21 mouse cellular contexts compared by ENCODE assay signal in the genomic region with DNA sequence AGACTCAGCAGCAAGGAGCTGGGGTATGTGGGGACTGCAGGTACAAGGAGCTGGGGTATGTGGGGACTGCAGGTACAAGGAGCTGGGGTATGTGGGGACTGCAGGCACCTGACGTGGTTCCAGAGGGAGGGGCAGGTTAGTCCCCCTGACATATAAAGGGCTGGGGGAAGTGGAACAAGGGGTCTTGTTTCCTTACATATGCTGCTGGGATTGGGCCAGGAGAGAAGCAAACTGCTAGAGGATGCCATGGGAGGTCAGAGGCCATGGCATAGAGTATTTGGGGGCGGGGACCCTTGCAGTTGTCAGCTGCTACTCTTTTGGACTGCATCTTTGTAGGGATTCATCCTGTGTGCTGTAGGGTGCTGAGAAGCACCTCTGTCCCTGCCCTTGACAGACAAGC. TPM values are rescaled to one million over a fixed set of nuclear protein-coding genes. Genes with fewer than 3 reads are reported as not detected.
DNase-seq lines count a peak whose midpoint lies in the region; ATAC-seq and TF ChIP-seq lines count a peak whose summit lies in the region.
"Had no signal": no experiment of that assay in that cellular context is flagged by ENCODE, and none has a peak within 500 bp of the region (broad histone marks: within the 10 kb centered on the region; RNA-seq: fewer than 3 reads in every experiment).

No protein-coding gene starts in this region.

- peaks cover 42% of the 10 kb centered on the region for H3K4me1 ChIP-seq in heart, embryonic 13.5 days
- peaks cover 40% of the 10 kb centered on the region for H3K4me1 ChIP-seq in midbrain, embryonic 12.5 days
- H3K4me1 ChIP-seq in midbrain, postnatal 0 days (ENCODE audit: insufficient read depth, low read length), result peaks cover 18% of the 10 kb centered on the region

- WGBS in heart, embryonic 13.5 days, result 86% methylated on average over 2 of the region's 2 CpGs
- 87% methylated on average over 2 of the region's 2 CpGs for WGBS in midbrain, embryonic 12.5 days
- WGBS in midbrain, postnatal 0 days, result 91% methylated on average over 2 of the region's 2 CpGs

- ATAC-seq in heart, embryonic 13.5 days (ENCODE audit: extremely low read depth, insufficient number of reproducible peaks, low FRiP score, low TSS enrichment), result no peak
- no peak for ATAC-seq in midbrain, embryonic 12.5 days (ENCODE audit: low FRiP score, low read depth)
- no peak for ATAC-seq in midbrain, postnatal 0 days (ENCODE audit: low FRiP score)

- DNase-seq in cerebellum, adult 9-10 months, result peak; percentile 54
- DNase-seq in cerebellum, adult 8-10 months, result no peak
- no peak for DNase-seq in heart, adult 9 months (ENCODE audit: low spot score in 2 of 2)
- no peak for DNase-seq in midbrain, postnatal 0 days (ENCODE audit: low spot score)
- no peak for DNase-seq in adrenal gland, postnatal 4 days (ENCODE audit: low spot score in 2 of 2)
- no peak for DNase-seq in left cerebral cortex, postnatal 36 days (ENCODE audit: low spot score in 2 of 2)
- DNase-seq: adrenal gland, adult 2 months; cerebellum, postnatal 25 days; embryo, embryonic 11 days; heart, adult 18-20 months; heart, postnatal 14 days; kidney, adult 18-20 months; layer of hippocampus, postnatal 36 days; lung, adult 2 months; thymus, postnatal 14 days had no signal

- no peaks in the 10 kb centered on the region for H3K9me3 ChIP-seq in heart, embryonic 13.5 days
- H3K9me3 ChIP-seq in midbrain, embryonic 12.5 days, result no peaks in the 10 kb centered on the region
- H3K9me3 ChIP-seq in midbrain, postnatal 0 days (ENCODE audit: low read length), result no peaks in the 10 kb centered on the region

- peaks cover 41% of the 10 kb centered on the region for H3K36me3 ChIP-seq in heart, embryonic 13.5 days
- H3K36me3 ChIP-seq in midbrain, embryonic 12.5 days, result peaks cover 45% of the 10 kb centered on the region
- H3K36me3 ChIP-seq in midbrain, postnatal 0 days (ENCODE audit: insufficient read depth, low read length), result peaks cover 23% of the 10 kb centered on the region

- no peak overlapping the region for H3K27ac ChIP-seq in heart, embryonic 13.5 days (replicated peaks)
- no peak overlapping the region for H3K27ac ChIP-seq in midbrain, embryonic 12.5 days (replicated peaks)
- H3K27ac ChIP-seq in midbrain, postnatal 0 days (ENCODE audit: low read depth, low read length), result no peak overlapping the region
- H3K27ac ChIP-seq: kidney, postnatal 0 days had no signal

- H3K4me3 ChIP-seq in heart, embryonic 13.5 days, result no peak overlapping the region
- H3K4me3 ChIP-seq in midbrain, embryonic 12.5 days, result no peak overlapping the region
- H3K4me3 ChIP-seq in midbrain, postnatal 0 days (ENCODE audit: low read depth, low read length), result no peak overlapping the region
- H3K4me3 ChIP-seq: myocyte had no signal

- peak overlapping the region; percentile 5; the same call in 1 of the 2 replicates for H3K9ac ChIP-seq in heart, embryonic 13.5 days
- H3K9ac ChIP-seq in midbrain, embryonic 12.5 days (replicated peaks), result peak overlapping the region; percentile 82; the same call in 1 of the 2 replicates
- H3K9ac ChIP-seq in midbrain, postnatal 0 days (replicated peaks; ENCODE audit: low read length, poor library complexity, severe bottlenecking), result no peak overlapping the region

- no peak overlapping the region for H3K4me2 ChIP-seq in heart, embryonic 13.5 days
- no peak overlapping the region for H3K4me2 ChIP-seq in midbrain, embryonic 12.5 days (replicated peaks)
- H3K4me2 ChIP-seq in midbrain, postnatal 0 days (ENCODE audit: low read depth, low read length, poor library complexity, severe bottlenecking), result no peak overlapping the region

- no peak for TF ChIP-seq CTCF in midbrain, postnatal 0 days (IDR thresholded peaks at IDR 0.05)

- intact Hi-C loops in left cerebral cortex, postnatal 36 days (cut with DNase I), result no loop called here

- no peaks in the 10 kb centered on the region for H3K27me3 ChIP-seq in heart, embryonic 13.5 days (replicated peaks)
- H3K27me3 ChIP-seq in midbrain, embryonic 12.5 days, result no peaks in the 10 kb centered on the region
- H3K27me3 ChIP-seq in midbrain, postnatal 0 days (ENCODE audit: insufficient read depth, low read length), result no peaks in the 10 kb centered on the region

RNA-seq across cellular contexts. Expression of gene Zfp628, which starts 2.5 kb away (rescaled TPM):
- 2.4 and 2.9 TPM in 2 replicates for polyA plus RNA-seq in heart, embryonic 13.5 days (2015; fragmentation: Nextera tagmentation; extraction: Ambion mirVana)
- polyA plus RNA-seq in midbrain, embryonic 12.5 days (2016; fragmentation: Nextera tagmentation; extraction: Ambion mirVana), result 4.7 and 4.9 TPM in 2 replicates
- 10.6 and 12.3 TPM in 2 replicates for total RNA-seq in midbrain, postnatal 0 days (2014; rRNA removed)
- 5.1 and 5.6 TPM in 2 replicates for polyA plus RNA-seq in midbrain, postnatal 0 days (2015; fragmentation: Nextera tagmentation; extraction: Ambion mirVana)
- 10 to 100 TPM; 24.4 to 26.9 TPM for total RNA-seq in adrenal gland, postnatal 4 days (2021)
- total RNA-seq in left cerebral cortex, postnatal 36 days (2021), result 10 to 100 TPM; 14.0 to 17.0 TPM

RNA-seq across cellular contexts. Expression of gene Nat14, which starts 4.3 kb away (rescaled TPM):
- 4.2 and 5.8 TPM in 2 replicates for polyA plus RNA-seq in heart, embryonic 13.5 days (2015; fragmentation: Nextera tagmentation; extraction: Ambion mirVana)
- 15.1 and 16.6 TPM in 2 replicates for polyA plus RNA-seq in midbrain, embryonic 12.5 days (2016; fragmentation: Nextera tagmentation; extraction: Ambion mirVana)
- total RNA-seq in midbrain, postnatal 0 days (2014; rRNA removed), result 44.8 and 49.7 TPM in 2 replicates
- polyA plus RNA-seq in midbrain, postnatal 0 days (2015; fragmentation: Nextera tagmentation; extraction: Ambion mirVana), result 33.2 and 35.9 TPM in 2 replicates
- 10 to 100 TPM in 1 of 2 experiments, 1 to 10 TPM in 1; 9.9 to 10.1 TPM for total RNA-seq in adrenal gland, postnatal 4 days (2021)
- total RNA-seq in left cerebral cortex, postnatal 36 days (2021), result 100 to 1,000 TPM; 103 to 106 TPM

RNA-seq across cellular contexts. Expression of gene Ssc5d, which starts 8.1 kb away (rescaled TPM):
- 1.5 and 2.0 TPM in 2 replicates for polyA plus RNA-seq in heart, embryonic 13.5 days (2015; fragmentation: Nextera tagmentation; extraction: Ambion mirVana)
- 1.6 and 2.0 TPM in 2 replicates for polyA plus RNA-seq in midbrain, embryonic 12.5 days (2016; fragmentation: Nextera tagmentation; extraction: Ambion mirVana)
- 1.9 and 3.4 TPM in 2 replicates for total RNA-seq in midbrain, postnatal 0 days (2014; rRNA removed)
- polyA plus RNA-seq in midbrain, postnatal 0 days (2015; fragmentation: Nextera tagmentation; extraction: Ambion mirVana), result 1.2 and 1.6 TPM in 2 replicates
- 10 to 100 TPM; 11.8 to 12.1 TPM for total RNA-seq in adrenal gland, postnatal 4 days (2021)
- 1 to 10 TPM in 1 of 2 experiments, under 1 TPM in 1; 0.84 to 3.6 TPM for total RNA-seq in left cerebral cortex, postnatal 36 days (2021)

RNA-seq across cellular contexts. Expression of gene Gm36210, which starts 11.2 kb away (rescaled TPM):
- 0.27 TPM in 1 of 2 replicates, not detected in the other for polyA plus RNA-seq in heart, embryonic 13.5 days (2015; fragmentation: Nextera tagmentation; extraction: Ambion mirVana)
- polyA plus RNA-seq in midbrain, embryonic 12.5 days (2016; fragmentation: Nextera tagmentation; extraction: Ambion mirVana), result not detected in 2 replicates
- 0.57 TPM in 1 of 2 replicates, not detected in the other for total RNA-seq in midbrain, postnatal 0 days (2014; rRNA removed)
- polyA plus RNA-seq in midbrain, postnatal 0 days (2015; fragmentation: Nextera tagmentation; extraction: Ambion mirVana), result 0.32 and 0.43 TPM in 2 replicates
- total RNA-seq in adrenal gland, postnatal 4 days (2021), result under 1 TPM in 1 of 2 experiments, not detected in 1; 0.39 TPM
- total RNA-seq in left cerebral cortex, postnatal 36 days (2021), result under 1 TPM in 1 of 2 experiments, not detected in 1; 0.32 TPM
- total RNA-seq: heart, adult 18-20 months; heart, postnatal 14 days; liver, adult 2 months had no signal
- polyA plus RNA-seq: adrenal gland, adult 2 months; kidney, postnatal 0 days; myocyte; small intestine, adult 2 months had no signal

RNA-seq across cellular contexts. Expression of gene Isoc2a, which starts 40.5 kb away (rescaled TPM):
- polyA plus RNA-seq in heart, embryonic 13.5 days (2015; fragmentation: Nextera tagmentation; extraction: Ambion mirVana), result 1.4 TPM in 2 replicates
- 0.68 and 0.80 TPM in 2 replicates for polyA plus RNA-seq in midbrain, embryonic 12.5 days (2016; fragmentation: Nextera tagmentation; extraction: Ambion mirVana)
- 5.8 and 7.7 TPM in 2 replicates for total RNA-seq in midbrain, postnatal 0 days (2014; rRNA removed)
- 0.38 and 0.52 TPM in 2 replicates for polyA plus RNA-seq in midbrain, postnatal 0 days (2015; fragmentation: Nextera tagmentation; extraction: Ambion mirVana)
- 10 to 100 TPM; 22.6 to 22.8 TPM for total RNA-seq in adrenal gland, postnatal 4 days (2021)
- 10 to 100 TPM; 10.3 to 13.5 TPM for total RNA-seq in left cerebral cortex, postnatal 36 days (2021)
